Mouse (Mus musculus) T-helper 1 cell (primary cell): ENCODE data around the gene Cog5.

ENCODE experiments used
- in situ Hi-C: fragments of 300-600 bp; cut with MboI, MseI; formaldehyde crosslinking; loops from one replicate; pipeline ENCODE4 v1.15.1; 2025; ENCODE audit warnings: high pct_unique_total_duplicates

The Cog5 gene

DNA sequence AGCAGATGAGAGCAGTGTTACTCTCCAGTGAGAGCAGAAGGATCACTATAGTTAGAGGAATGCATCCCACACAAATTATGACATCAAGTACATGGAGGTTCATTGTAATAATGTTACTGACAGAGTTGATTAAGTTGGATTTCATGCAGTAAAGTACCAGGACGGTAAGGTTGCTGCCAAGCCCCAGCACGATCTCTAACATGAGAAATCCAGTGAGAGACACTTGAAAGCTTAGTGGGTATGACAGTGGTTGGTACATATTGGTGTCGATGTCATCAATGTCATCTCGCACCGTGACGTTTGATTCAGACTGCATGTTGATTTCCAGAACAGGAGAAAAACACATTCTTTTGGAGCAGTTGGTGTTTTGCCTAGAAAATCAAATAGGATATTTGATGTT, 55.0 kb downstream of the Cog5 start:
- in situ Hi-C loops = no loop called here

DNA sequence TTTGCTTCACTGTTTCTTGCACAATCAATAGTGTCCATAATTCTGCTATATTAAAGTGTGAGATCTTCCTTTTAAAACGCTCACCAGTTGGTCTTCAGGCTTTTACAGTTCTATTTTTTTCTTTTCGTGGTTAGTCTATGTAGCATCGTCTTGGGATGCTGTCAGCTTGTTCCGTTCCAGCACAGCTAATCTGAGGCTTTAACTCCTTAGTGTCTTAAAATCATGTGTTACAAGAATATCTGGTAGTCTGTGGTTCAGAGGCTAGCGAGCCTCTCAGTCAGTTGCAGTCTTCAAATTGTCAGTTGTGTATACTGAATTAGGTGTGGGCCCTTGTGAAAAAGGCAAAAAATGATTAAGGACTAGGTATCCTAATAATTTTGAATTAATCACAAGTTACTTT, 57.6 kb downstream of the Cog5 start:
- in situ Hi-C loops = no loop called here

GRCm38 (mm10) chr12:31712727-31713126, 58.1 kb downstream of the Cog5 start:
- in situ Hi-C loops = no loop called here

- in situ Hi-C loops = no loop called here
Observed at GRCm38 (mm10) chr12:31713600-31713999, 58.9 kb downstream of the Cog5 start, which contains the start of gene Gpr22. TSS of gene Gpr22 (minus strand) at chr12:31713947.

- in situ Hi-C loops = no loop called here
Observed at GRCm38 (mm10) chr12:31714070-31714469, 59.4 kb downstream of the Cog5 start.

GRCm38 (mm10) chr12:31719586-31720275, 65.1 kb downstream of the Cog5 start:
- in situ Hi-C loops = loop anchor here (5.0 kb wide), 1 partner anchor 212 kb away; no protein-coding TSS in a partner anchor

DNA sequence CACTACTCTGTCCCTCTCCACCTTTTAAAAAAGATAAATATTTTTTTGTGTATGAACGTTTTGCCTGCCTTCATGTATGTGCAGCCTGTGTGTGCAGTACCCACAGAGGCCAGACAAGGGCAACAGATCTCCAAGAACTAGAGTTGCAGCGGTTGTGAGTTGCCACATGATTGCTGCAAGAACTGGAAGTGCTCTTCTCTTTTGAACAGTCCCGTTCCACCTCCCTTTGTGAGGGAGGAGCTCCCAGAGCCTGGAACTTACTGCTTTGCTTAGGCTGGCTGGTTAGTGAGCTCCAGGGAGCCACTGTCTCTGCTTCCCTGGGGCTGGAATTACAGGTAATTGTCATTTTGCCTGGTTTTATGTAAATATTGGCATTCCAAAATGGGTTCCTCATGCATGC, 69.9 kb downstream of the Cog5 start:
- in situ Hi-C loops = no loop called here

- in situ Hi-C loops = no loop called here
Observed at GRCm38 (mm10) chr12:31725511-31726275, 71.0 kb downstream of the Cog5 start.

GRCm38 (mm10) chr12:31726707-31727106, 72.0 kb downstream of the Cog5 start:
- in situ Hi-C loops = no loop called here

DNA sequence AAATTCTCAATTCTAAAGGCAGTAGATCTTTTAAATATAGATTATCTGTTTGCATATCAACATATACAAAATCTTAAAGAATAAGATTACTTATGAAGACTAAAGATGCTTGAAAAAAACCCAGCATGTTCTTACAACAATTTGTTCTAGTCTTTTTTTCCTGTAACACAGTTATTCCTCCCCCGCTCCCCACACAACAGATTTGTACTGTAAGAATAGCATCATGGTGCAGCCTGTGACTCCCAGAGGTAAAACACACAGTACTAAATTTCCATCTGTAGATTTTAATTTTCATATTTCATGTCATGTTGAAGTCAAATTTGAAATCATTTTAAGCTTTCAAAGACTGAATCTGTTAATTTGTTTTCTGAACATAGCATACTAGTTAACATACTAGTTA, 75.5 kb downstream of the Cog5 start:
- in situ Hi-C loops = no loop called here

- in situ Hi-C loops = no loop called here
Observed at GRCm38 (mm10) chr12:31734616-31735015, 79.9 kb downstream of the Cog5 start.

GRCm38 (mm10) chr12:31747301-31747700, 92.6 kb downstream of the Cog5 start:
- in situ Hi-C loops = no loop called here

DNA sequence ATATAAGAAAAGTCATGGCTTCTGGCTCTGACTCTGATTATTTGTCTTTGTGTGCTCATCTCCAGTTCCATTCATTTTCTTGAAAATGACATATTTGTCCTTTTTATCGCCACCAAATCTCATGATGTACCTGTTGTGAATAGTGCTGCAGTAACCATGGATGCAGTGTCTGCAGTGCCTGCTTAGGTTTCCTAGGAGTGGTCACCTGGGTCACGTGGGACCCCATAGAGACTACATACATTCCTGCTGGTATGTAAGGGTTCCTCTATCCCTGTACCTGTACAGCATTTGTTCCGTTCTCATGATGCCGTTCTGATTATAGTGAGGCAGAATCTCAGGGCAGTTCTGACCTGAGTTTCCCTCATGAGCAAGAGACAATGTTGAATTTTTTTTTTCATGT, 95.2 kb downstream of the Cog5 start:
- in situ Hi-C loops = no loop called here

DNA sequence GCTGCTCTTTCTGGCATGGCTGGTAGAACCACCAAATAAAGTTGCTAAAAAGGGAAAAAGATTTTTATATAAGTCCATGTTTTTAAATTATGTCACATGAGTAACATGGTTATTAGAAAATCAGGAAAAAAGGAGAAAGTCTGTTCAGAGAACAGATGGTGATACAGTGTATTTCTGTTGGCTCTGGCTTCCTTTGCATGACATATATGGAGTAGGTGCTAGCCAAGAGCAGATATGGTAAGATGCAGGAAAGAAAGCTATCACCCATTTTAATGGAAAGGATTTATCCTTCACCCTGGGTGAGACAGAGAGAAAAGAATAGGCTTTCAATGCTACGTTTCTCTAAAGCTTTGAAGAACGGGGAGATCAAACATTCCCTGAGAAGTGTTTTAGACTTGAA, 99.8 kb downstream of the Cog5 start:
- in situ Hi-C loops = no loop called here

GRCm38 (mm10) chr12:31755885-31756755, 101.5 kb downstream of the Cog5 start:
- in situ Hi-C loops = no loop called here

- in situ Hi-C loops = no loop called here
Observed at GRCm38 (mm10) chr12:31773612-31774011, 118.9 kb downstream of the Cog5 start.

GRCm38 (mm10) chr12:31784291-31784690, 129.6 kb downstream of the Cog5 start:
- in situ Hi-C loops = no loop called here

- in situ Hi-C loops = no loop called here
Observed at GRCm38 (mm10) chr12:31788530-31788929, 133.9 kb downstream of the Cog5 start.

GRCm38 (mm10) chr12:31806410-31807154, 151.9 kb downstream of the Cog5 start:
- in situ Hi-C loops = no loop called here

DNA sequence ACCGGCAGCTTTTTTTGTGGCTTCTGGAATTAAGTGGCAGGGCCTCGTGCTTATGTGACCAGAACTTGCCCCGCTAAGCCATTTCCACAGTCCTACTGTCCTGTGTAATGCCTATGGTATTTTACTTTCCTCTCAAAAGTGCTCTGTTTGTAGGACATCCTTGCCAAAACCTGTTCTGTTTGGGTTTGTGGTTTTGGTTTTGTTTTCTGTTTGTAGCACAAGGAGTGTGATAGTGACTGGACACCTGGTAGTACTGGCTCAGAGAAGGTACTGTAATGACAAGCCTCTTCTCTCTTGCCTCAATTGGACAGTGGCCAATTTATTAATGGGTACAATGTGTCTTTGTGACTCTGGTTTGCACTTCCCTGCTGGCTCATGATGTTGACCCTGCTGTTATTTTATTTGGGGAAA, 163.4 kb downstream of the Cog5 start:
- in situ Hi-C loops = no loop called here

DNA sequence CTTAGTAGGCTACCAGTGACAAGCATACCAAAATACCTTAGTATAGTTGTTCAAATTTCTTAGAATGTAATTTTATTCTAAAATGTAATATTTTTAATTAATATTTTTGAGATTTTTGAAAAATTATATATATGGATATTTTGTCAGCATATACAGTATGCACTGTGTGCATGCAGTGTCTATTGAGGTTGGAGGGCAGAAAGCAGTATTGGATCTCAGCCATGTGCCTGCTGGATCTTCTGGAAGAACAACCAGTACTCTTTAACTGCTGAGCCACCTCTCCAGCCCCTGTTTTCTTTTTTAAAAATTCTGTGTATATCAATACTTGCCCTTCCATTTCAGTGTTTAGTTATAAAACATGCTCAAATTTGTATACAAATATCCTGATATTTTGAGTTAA, 164.4 kb downstream of the Cog5 start:
- in situ Hi-C loops = no loop called here
